Mouse (Mus musculus) activated CD4-positive, CD25-positive, alpha-beta regulatory T cell, adult 4 months (primary cell): ENCODE measurements around the gene Pm20d2. TPM values are rescaled to one million over a fixed set of nuclear protein-coding genes. Genes with fewer than 3 reads are reported as not detected.

Source experiments
- polyA plus RNA-seq, 2 experiments: library from polyadenylated mRNA; unstranded; fragments of 100-300 nt; shearing (Covaris generic); gene quantifications; one replicate each; pipeline ENCODE4 v1.2.1; 2017

The Pm20d2 gene
- polyA plus RNA-seq, 2 experiments from 2014 or later: not detected

Other genes with a start within 250 kb of the Pm20d2 start
- gene Ankrd6, start 238.9 kb downstream of the Pm20d2 start, polyA plus RNA-seq: 1 to 10 TPM in 1 of 2 experiments, under 1 TPM in 1; 0.99 to 1.4 TPM
- 1 to 10 TPM; 4.2 to 4.3 TPM for gene Rragd, start 206.7 kb downstream of the Pm20d2 start, polyA plus RNA-seq
- 10 to 100 TPM; 41.9 to 42.7 TPM for gene Ube2j1, start 158.3 kb downstream of the Pm20d2 start, polyA plus RNA-seq
- 10 to 100 TPM; 10.1 to 10.4 TPM for gene Gabrr2, start 126.7 kb downstream of the Pm20d2 start, polyA plus RNA-seq
- not detected for gene Gabrr1, start 57.2 kb downstream of the Pm20d2 start, polyA plus RNA-seq
- gene Srsf12, start 19.3 kb upstream of the Pm20d2 start, polyA plus RNA-seq: 1 to 10 TPM; 2.1 to 3.9 TPM
- 10 to 100 TPM; 76.1 to 91.4 TPM for gene Pnrc1, start 100.4 kb upstream of the Pm20d2 start, polyA plus RNA-seq
- 10 to 100 TPM; 50.2 to 69.5 TPM for gene Rngtt, start 120.6 kb upstream of the Pm20d2 start, polyA plus RNA-seq